Mouse (Mus musculus): ENCODE results near the gene BC035044.
"Not testable (repeated sequence)": the region's sequence is repeated elsewhere in the genome, so short reads cannot be mapped to it uniquely, and the experiment has no call there.

The BC035044 gene

DNA sequence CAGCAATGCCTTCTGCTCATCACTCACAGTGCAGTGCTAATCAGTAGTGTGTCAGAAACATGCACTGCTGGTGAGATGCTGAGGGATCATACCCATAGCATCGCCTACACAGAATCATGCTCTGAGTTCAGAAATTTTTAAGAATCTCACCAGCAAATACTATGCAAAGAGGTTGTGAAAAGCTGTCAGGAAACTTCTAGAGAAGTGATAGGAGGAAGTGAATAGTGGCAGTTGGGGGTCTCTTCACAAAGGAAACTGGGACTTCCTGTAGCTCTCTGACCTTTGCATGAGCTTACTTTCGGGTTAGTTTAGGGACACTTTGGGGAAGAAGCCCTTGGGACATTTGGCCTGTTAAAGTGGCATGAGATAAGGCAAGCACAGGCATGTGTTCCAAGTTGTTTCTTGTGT, at the start of gene BC035044:
TSS of gene BC035044 (minus strand) at position 179 of the 408 bp plus-strand sequence.
- DNase-seq (ENCODE audit: low spot score in 2 of 2): no peak

- not testable (repeated sequence) for DNase-seq (ENCODE audit: low spot score in 2 of 2)
Measured at GRCm38 (mm10) chr6:128935889-128936665, 45.2 kb upstream of the BC035044 start.

GRCm38 (mm10) chr6:128934081-128934480, 43.2 kb upstream of the BC035044 start, which contains the start of gene Clec2g:
Clec2g (plus strand) TSS chr6:128934381.
- DNase-seq (ENCODE audit: low spot score in 2 of 2): not testable (repeated sequence)

DNA sequence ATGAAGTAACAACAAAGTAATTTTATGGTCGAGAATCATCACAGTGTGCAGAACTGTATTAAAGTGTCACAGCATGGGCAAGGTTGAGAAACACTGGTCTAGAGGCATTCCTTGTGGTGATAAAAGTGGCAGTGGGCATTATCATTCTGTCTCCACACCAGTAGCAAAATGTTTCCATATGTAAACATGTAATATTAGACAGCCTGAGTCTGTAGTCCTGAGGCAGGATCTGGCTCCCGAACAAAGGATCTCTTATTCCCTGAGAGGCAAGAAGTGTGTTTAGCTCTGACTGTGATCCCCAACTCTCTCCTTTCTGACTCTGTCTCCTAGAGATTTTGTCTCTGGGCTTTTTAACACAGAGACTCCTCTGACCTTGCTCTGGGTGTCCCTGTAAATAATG, 42.1 kb upstream of the BC035044 start:
- no peak for DNase-seq (ENCODE audit: low spot score in 2 of 2)

GRCm38 (mm10) chr6:128917322-128917721, 26.4 kb upstream of the BC035044 start:
- DNase-seq (ENCODE audit: low spot score in 2 of 2): no peak

- no peak for DNase-seq (ENCODE audit: low spot score in 2 of 2)
Measured at GRCm38 (mm10) chr6:128913598-128914254, 22.8 kb upstream of the BC035044 start.

GRCm38 (mm10) chr6:128900796-128901552, 10.0 kb upstream of the BC035044 start:
- not testable (repeated sequence) for DNase-seq (ENCODE audit: low spot score in 2 of 2)

DNA sequence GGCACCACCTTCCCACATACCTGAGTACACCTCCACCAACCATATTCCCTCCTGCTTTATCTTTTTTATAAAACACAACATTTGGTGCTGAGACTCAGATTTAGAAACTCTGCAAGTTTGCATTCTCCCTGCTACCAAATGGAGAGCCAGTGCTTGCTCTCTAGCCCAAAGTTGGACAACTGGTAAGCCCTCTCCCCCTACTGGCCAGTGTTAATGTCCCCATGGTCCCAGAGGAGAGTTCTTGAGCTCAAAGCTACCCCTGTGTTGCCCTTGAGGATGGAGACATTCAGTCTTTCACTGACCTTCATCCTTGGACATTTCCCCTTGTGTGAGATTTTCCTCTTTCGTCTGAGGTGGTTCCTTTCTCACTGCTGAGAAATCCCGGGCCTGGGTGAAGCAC, 9.1 kb upstream of the BC035044 start:
- DNase-seq (ENCODE audit: low spot score in 2 of 2): no peak

GRCm38 (mm10) chr6:128895404-128896001, 4.6 kb upstream of the BC035044 start:
- no peak for DNase-seq (ENCODE audit: low spot score in 2 of 2)

DNA sequence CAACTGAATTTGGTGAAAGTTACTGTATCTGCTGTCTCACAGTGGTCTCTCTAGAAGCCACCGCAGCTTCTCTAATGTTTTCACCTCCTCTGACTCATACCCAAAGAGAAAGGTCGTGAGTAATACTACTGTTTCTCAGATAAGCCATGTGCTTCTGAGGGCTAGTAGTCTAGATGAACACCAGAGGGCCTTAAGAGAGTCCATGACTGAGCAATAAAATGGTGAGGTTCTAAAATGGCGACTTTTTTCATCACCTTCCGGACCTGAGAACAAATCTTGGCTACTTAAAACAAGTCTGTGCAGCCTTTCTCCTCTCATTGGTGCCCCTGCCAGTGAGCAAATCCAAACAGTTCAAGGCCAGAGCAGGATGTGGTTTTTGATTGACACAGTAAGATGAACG, 2.1 kb downstream of the BC035044 start:
- no peak for DNase-seq (ENCODE audit: low spot score in 2 of 2)

- DNase-seq (ENCODE audit: low spot score in 2 of 2): peak; percentile 16 to 35
Measured at GRCm38 (mm10) chr6:128887091-128887790, 3.7 kb downstream of the BC035044 start, which contains the start of gene Clec2i. Clec2i (plus strand) TSS chr6:128887588.

DNA sequence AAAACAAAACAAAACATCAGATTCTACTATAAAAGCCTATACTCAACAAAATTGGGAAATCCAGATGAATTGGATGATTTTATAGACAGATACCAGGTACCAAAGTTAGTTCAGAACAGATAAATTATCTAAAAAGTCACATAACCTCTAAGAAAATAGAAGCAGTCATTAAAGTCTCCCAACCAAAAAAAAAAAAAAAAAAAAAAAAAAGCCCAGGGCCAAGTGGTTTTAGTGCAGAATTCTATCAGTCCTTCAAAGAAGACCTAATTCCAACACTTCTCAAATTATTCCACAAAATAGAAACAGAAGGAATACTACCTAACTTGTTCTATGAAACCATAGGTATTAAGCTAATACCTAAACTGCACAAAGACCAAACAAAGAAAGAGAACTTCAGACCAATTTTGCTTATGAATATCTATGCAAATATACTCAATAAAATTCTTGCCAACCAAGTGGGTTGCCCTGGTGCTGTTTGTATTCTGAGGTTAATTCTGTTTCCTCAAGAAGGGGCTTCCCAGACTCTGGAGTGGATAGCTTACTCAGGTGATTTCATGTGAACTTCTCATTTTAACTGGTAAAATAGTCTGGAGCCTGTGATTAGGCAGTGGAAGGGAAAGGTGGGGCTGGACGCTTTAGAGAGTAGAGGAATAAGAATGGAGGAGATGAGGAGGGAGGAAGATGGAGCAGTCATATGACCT, 18.9 kb downstream of the BC035044 start:
- DNase-seq (ENCODE audit: low spot score in 2 of 2): no peak

- no peak for DNase-seq (ENCODE audit: low spot score in 2 of 2)
Measured at GRCm38 (mm10) chr6:128868861-128869260, 22.1 kb downstream of the BC035044 start.

GRCm38 (mm10) chr6:128857976-128858375, 33.0 kb downstream of the BC035044 start:
- no peak for DNase-seq (ENCODE audit: low spot score in 2 of 2)

DNA sequence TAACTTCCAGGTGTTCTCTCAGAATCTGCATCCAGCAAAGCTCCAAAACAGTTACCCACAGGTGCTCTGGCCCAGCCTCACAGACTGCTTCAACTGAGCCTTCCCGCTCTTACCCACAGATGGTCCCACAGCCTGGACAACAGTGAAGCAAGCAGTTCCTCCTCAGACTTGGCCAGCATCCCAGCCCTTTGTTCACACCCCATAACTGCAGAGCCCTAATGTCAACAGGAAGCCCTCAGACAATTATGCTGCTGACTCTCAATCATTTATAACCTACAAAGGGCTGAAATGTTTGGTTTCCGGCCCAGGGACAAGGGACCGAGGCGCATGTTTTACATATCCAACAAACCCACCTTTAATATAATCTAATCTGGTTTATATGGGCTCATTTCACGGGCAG, 34.7 kb downstream of the BC035044 start:
- peak in 1 of 2 experiments; percentile 44 for DNase-seq (ENCODE audit: low spot score in 2 of 2)

- DNase-seq (ENCODE audit: low spot score in 2 of 2): no peak
Measured at GRCm38 (mm10) chr6:128855477-128855876, 35.4 kb downstream of the BC035044 start.

DNA sequence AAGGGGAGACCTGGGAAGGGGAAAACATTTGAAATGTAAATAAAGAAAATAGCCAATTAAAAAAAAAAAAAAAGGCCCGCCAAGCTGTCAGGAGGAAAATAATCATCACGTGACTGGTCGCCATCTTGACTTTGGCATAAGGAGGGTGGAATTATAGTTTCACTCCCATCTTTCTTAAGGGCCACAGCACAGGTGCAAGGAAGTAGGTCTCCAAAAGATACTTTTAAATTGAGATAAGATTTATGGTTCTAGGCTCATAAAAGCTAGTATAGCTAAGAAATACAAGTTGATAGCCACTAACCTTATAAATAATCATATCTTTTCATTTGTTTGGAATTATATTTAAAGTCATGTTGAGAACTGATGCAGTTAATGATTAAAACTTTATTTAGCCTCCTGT, 36.0 kb downstream of the BC035044 start:
- DNase-seq (ENCODE audit: low spot score in 2 of 2): no peak

GRCm38 (mm10) chr6:128854024-128854820, 36.7 kb downstream of the BC035044 start:
- DNase-seq (ENCODE audit: low spot score in 2 of 2): peak in 1 of 2 experiments; percentile 66

DNA sequence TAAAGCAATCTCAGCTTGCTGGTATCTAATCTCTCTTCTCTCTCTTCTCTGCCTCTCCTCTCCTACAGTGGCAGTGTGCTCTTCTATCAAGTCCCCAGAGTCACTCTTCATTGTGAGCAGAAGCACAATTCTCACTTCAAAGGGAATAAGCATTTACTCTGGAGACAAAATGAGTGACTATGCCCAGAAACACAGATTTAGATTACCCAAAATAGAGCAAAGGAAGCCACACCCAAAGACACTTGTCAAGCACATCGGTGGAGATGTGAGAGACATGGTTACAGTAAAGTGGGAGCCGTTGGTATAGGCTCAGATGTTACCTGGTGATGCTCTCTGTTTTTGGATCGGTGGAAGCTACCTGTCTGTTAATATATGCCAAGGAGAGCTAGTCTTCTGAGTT, 38.2 kb downstream of the BC035044 start:
- DNase-seq (ENCODE audit: low spot score in 2 of 2): no peak

GRCm38 (mm10) chr6:128851151-128851550, 39.8 kb downstream of the BC035044 start:
- DNase-seq (ENCODE audit: low spot score in 2 of 2): no peak
